Mouse (Mus musculus) Muller cell, postnatal 12 days (primary cell): ENCODE measurements at regions not wholly inside any gene's neighbourhood (a gene's known extent, or its start where the extent isn't known, plus 50 kb on each side); places are given as distances from the start of the nearest gene placed in this dataset.

Experiments used
- DNase-seq: peaks from one replicate; pipeline ENCODE4 v3.0.0-alpha.2; 2015; ENCODE audit errors: inconsistent ontology term

DNA sequence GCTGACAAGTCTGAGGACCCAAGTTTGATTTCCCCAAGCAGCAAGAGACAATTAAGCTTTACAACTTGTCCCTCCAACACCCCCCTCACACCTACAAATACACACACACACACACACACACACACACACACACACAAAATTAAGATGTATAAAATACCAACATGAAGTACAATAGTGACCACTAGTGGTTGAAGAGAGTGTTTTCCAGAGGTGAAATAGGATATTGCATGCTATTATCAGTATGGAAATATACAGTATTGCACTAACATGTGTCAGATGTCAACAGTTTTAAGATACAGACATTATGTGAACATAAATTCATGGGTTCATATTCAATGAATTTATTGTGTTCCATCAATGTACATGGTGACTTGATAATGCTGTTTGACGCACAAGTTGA lies 685.7 kb upstream of the Cdh6 start:
- peak; percentile 4 for DNase-seq

DNA sequence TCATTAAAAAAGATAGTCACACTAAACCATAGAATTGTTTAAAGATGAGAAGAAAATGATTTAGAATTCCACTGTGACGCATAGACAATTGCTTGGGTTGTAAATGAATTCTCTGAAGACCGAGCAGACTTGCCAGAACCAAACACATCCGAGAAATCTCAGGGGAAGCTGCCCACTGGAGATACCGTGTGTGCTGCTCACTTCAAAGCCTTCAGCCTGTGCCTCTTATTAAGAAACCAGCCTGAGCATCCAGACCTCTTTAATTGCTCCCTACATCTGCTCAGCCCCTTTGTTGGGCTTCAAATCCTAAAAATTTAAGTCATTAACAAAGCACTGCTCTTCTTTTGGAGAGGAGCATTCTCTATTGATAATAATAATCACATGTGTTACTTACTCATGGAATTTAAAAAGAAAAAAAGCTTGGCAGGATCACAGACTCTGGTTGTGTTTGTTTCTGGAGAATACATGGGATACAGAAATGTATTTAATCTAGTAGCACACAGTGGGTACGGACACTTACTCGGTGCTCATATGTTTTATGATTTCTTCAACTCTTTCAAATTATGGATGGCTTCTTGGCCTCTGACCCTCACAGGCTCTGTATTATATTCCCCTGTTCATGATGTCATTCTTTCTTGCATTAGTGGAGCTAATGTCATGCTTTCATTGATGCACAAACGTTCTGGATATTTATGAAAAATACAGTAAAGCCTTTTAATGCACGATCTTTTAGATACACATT lies 680.8 kb upstream of the Cdh6 start:
- DNase-seq, result no peak
